Mouse (Mus musculus): ENCODE measurements around the gene Ptprd.

- TF ChIP-seq CTCF (IDR thresholded peaks at IDR 0.05) (no peak), EP300 (IDR thresholded peaks at IDR 0.05) (no peak)
Measured at GRCm38 (mm10) chr4:76735831-76736230, 1475.9 kb downstream of the Ptprd start.

All from lung, postnatal 0 days (tissue).